Mouse (Mus musculus) CH12.LX (cell line): ENCODE data around the gene Defb45. TPM values are rescaled to one million over a fixed set of nuclear protein-coding genes. Genes with fewer than 3 reads are reported as not detected.

Experiments used
- DNase-seq: peaks from one replicate; pipeline ENCODE4 v3.0.0-alpha.2; 2013; ENCODE audit errors: extremely low read depth
- H3K27ac ChIP-seq: 2 replicates; pipeline ENCODE4 v1.5.1; 2012; ENCODE audit warnings: low read depth, mild to moderate bottlenecking, control low read depth, moderate library complexity; ENCODE audit not compliant: insufficient read depth
- H3K27me3 ChIP-seq: replicated peaks from 2 replicates; pipeline ENCODE3; 2012; ENCODE audit warnings: inconsistent platforms
- H3K36me3 ChIP-seq, 2 experiments: replicated peaks in 1 of 2; 2 replicates each; pipeline versions ENCODE3 to v1.6.1; 2012; ENCODE audit warnings: inconsistent platforms in 1 of 2, low read length in 1 of 2, mild to moderate bottlenecking in 1 of 2, mixed read lengths in 1 of 2, moderate library complexity in 1 of 2; ENCODE audit not compliant: control insufficient read depth in 1 of 2, insufficient read depth in 1 of 2
- H3K4me1 ChIP-seq, 2 experiments: 2 replicates each; pipeline ENCODE4 v1.6.1; 2012; ENCODE audit warnings: inconsistent platforms in 1 of 2, moderate library complexity in 1 of 2; ENCODE audit not compliant: insufficient read depth in 2 of 2, control insufficient read depth in 1 of 2
- H3K4me2 ChIP-seq: 2 replicates; pipeline ENCODE4 v1.6.1; 2012; ENCODE audit warnings: low read depth, mild to moderate bottlenecking, control low read depth; ENCODE audit not compliant: poor library complexity, insufficient read depth, severe bottlenecking
- H3K4me3 ChIP-seq, 3 experiments: fragments of 150-350 bp in 1 of 3; sonication (generic) in 1 of 3; replicated peaks in 1 of 3; 2 replicates each; pipeline versions ENCODE3 to v1.5.1; 2011 to 2012; ENCODE audit warnings: low read depth in 2 of 3, low read length in 2 of 3, mild to moderate bottlenecking in 2 of 3, moderate library complexity in 2 of 3, control low read depth in 1 of 3, improper control_type of control experiment in 1 of 3, inconsistent platforms in 1 of 3, mixed read lengths in 1 of 3; ENCODE audit not compliant: poor library complexity in 1 of 3
- H3K79me2 ChIP-seq: replicated peaks from 2 replicates; pipeline ENCODE4 v1.6.1; 2012; ENCODE audit warnings: mild to moderate bottlenecking, moderate library complexity; ENCODE audit not compliant: control insufficient read depth, poor library complexity, insufficient read depth, severe bottlenecking; ENCODE audit errors: extremely low read depth
- H3K9ac ChIP-seq: 2 replicates; pipeline ENCODE4 v1.6.1; 2012; ENCODE audit warnings: low read depth, mild to moderate bottlenecking, control low read depth, moderate library complexity; ENCODE audit not compliant: insufficient read depth
- H3K9me3 ChIP-seq: replicated peaks from 2 replicates; pipeline ENCODE3; 2012; ENCODE audit warnings: low read length, inconsistent platforms, mixed read lengths
- CHD1 ChIP-seq: IDR thresholded peaks from 2 replicates; pipeline ENCODE4 v1.6.1; 2012; ENCODE audit warnings: low read depth, low read length, improper control_type of control experiment, inconsistent platforms
- CTCF ChIP-seq, 2 experiments: IDR thresholded peaks in 1 of 2; conservative IDR thresholded peaks in 1 of 2; 2 replicates each; pipeline ENCODE4 v1.5.1; 2011 to 2012; ENCODE audit warnings: low read depth in 2 of 2, low read length in 2 of 2, improper control_type of control experiment in 1 of 2, inconsistent platforms in 1 of 2, mild to moderate bottlenecking in 1 of 2, moderate library complexity in 1 of 2
- ELF1 ChIP-seq: IDR thresholded peaks from 2 replicates; pipeline ENCODE4 v1.6.1; 2014; ENCODE audit warnings: low read depth, mild to moderate bottlenecking, inconsistent platforms, low read length, improper control_type of control experiment
- EP300 ChIP-seq: IDR thresholded peaks from 2 replicates; pipeline ENCODE4 v1.6.1; 2011; ENCODE audit warnings: low read length, improper control_type of control experiment
- JUN ChIP-seq: IDR thresholded peaks from 2 replicates; pipeline ENCODE4 v1.6.1; 2011; ENCODE audit warnings: low read depth, mild to moderate bottlenecking, low read length, improper control_type of control experiment, moderate library complexity; ENCODE audit not compliant: insufficient read depth
- MEF2A ChIP-seq: IDR thresholded peaks from 2 replicates; pipeline ENCODE4 v1.6.1; 2014; ENCODE audit warnings: low read depth, mild to moderate bottlenecking, inconsistent platforms, low read length, improper control_type of control experiment, borderline replicate concordance
- MYC ChIP-seq: IDR thresholded peaks from 2 replicates; pipeline ENCODE4 v1.6.1; 2011; ENCODE audit warnings: low read depth, mild to moderate bottlenecking, improper control_type of control experiment, low read length
- RAD21 ChIP-seq: IDR thresholded peaks from 2 replicates; pipeline ENCODE4 v1.6.1; 2011; ENCODE audit warnings: low read depth, mild to moderate bottlenecking, low read length, improper control_type of control experiment, moderate library complexity
- RCOR1 ChIP-seq: conservative IDR thresholded peaks from 2 replicates; pipeline ENCODE4 v1.6.1; 2012; ENCODE audit warnings: low read depth, mild to moderate bottlenecking, inconsistent platforms, low read length, improper control_type of control experiment
- SMC3 ChIP-seq: IDR thresholded peaks from 2 replicates; pipeline ENCODE4 v1.6.1; 2011; ENCODE audit warnings: low read depth, low read length, improper control_type of control experiment
- UBTF ChIP-seq: IDR thresholded peaks from 2 replicates; pipeline ENCODE4 v1.6.1; 2012; ENCODE audit warnings: low read depth, mild to moderate bottlenecking, inconsistent platforms, low read length, improper control_type of control experiment, moderate library complexity
- USF2 ChIP-seq: conservative IDR thresholded peaks from 2 replicates; pipeline ENCODE4 v1.6.1; 2011; ENCODE audit warnings: low read depth, low read length, improper control_type of control experiment
- ZC3H11A ChIP-seq: IDR thresholded peaks from 2 replicates; pipeline ENCODE4 v1.6.1; 2012; ENCODE audit warnings: low read depth, mild to moderate bottlenecking, inconsistent platforms, low read length, improper control_type of control experiment
- ZMIZ1 ChIP-seq: IDR thresholded peaks from 2 replicates; pipeline ENCODE4 v1.6.1; 2012; ENCODE audit warnings: low read depth, mild to moderate bottlenecking, inconsistent platforms, low read length, improper control_type of control experiment
- dilution Hi-C: fragments of 300-500 bp; cut with MboI; formaldehyde crosslinking; loops from 2 replicates; pipeline ENCODE4 v1.14.3; 2020; ENCODE audit warnings: low sequenced_read_pairs; ENCODE audit not compliant: extremely low pct_unique_long_range_greater_than_20kb, extremely low pct_ligation_motif_present
- in situ Hi-C: fragments of 300-500 bp; cut with MboI; formaldehyde crosslinking; loops from 3 replicates; pipeline ENCODE4 v1.14.3; 2019; ENCODE audit warnings: low sequenced_read_pairs, low pct_ligation_motif_present, low pct_unique_long_range_greater_than_20kb, mixed read lengths
- polyA plus RNA-seq: library from polyadenylated mRNA; unstranded; fragments of >175 nt; gene quantifications from 2 replicates; pipeline ENCODE4 v1.2.1, GENCODE M21; 2012; ENCODE audit warnings: low read depth; ENCODE audit not compliant: insufficient read length
- total RNA-seq, 2 experiments: library from RNA; depleted of rRNA; stranded (reverse); fragments of 300-350 nt in 1 of 2; fragments of >200 nt in 1 of 2; gene quantifications; 2 replicates each; pipeline ENCODE4 v1.2.3; 2012 to 2014

The Defb45 gene
- total and polyA plus RNA-seq, 3 experiments: not detected

DNA sequence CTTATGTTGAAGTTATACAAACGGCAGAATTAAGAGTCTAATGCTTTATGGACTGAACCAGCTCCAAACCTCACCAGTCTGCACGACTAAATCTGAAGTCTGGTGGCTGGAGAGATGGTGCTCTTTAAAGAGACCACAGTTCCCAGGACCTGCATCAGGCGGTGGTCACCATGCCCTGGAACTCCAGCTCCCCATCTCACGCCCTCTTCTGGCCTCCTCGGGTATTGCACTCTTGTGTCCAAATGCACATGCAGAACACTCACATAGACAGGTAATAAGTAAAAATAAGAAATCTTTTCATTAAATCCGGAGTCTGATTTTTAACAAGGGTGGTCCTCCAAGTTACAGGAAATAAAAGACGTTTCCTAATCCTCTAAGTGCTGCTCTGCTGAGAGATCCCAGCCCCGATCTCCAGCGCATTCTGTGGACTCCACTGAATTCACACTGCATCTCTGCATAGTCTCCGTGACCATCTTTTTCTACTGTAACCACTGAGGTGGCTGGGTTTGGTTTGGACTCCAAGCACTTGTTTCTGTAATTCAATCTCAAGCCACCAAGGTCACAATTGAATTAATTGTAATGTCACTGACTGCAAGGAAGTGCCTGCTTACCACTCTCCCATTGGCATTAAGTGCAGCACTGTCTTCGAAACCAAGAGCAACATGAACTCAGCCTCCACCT, 26.9 kb downstream of the Defb45 start, which contains the start of gene Defb21:
Defb21 (plus strand) TSS at position 631 of the 681 bp plus-strand sequence.
- no peak for DNase-seq
- H3K27ac ChIP-seq: no peak within 1 kb of the TSS
- H3K4me1 ChIP-seq: no peaks in the 10 kb centered on the region
- no peak within 1 kb of the TSS for H3K4me2 ChIP-seq
- peaks cover 7% of the 10 kb centered on the region for H3K9me3 ChIP-seq
- H3K9ac ChIP-seq: no peak within 1 kb of the TSS
- in situ Hi-C loops (no loop called here), dilution Hi-C loops (no loop called here)
- H3K27me3 ChIP-seq: peaks cover 61% of the 10 kb centered on the region
- TF ChIP-seq SMC3 (peak; percentile 40), USF2 (no peak), CTCF (conservative IDR thresholded peaks at IDR 0.05 in 1 of 2, IDR thresholded peaks at IDR 0.05 in 1 of 2; ENCODE audit: low read depth in 2 of 2, low read length in 2 of 2) (peak; percentile 54 to 67), JUN (no peak), RAD21 (peak; percentile 2), MEF2A (no peak)
- H3K79me2 ChIP-seq: no peaks in the 10 kb centered on the region
- no peak within 1 kb of the TSS for H3K4me3 ChIP-seq
- H3K36me3 ChIP-seq: no peaks in the 10 kb centered on the region

DNA sequence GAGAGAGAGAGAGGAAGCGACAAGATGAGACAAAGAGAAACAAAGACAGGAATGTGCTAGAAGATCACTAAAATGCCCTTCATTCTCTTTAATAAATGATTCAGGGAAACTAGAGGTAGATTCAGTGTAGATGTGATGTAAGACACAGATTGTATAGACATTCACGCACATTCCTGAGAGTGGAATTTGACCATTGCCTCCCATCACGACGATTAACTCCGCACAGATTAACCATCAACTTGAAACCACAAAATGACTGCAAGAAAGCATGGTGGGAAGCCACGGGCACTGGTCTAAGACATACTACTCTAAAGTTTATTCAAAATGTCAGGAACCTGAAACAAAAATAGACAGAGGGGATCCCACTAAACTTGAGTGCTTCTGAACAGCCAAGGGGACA, 28.9 kb downstream of the Defb45 start:
- Histone ChIP-seq H3K4me3 (no peak overlapping the region), H3K36me3 (no peaks in the 10 kb centered on the region), H3K27me3 (peaks cover 55% of the 10 kb centered on the region), H3K9me3 (peaks cover 7% of the 10 kb centered on the region), H3K9ac (no peak overlapping the region), H3K27ac (no peak overlapping the region), H3K4me1 (no peaks in the 10 kb centered on the region), H3K79me2 (no peaks in the 10 kb centered on the region), H3K4me2 (no peak overlapping the region)
- TF ChIP-seq EP300 (no peak), CTCF (conservative IDR thresholded peaks at IDR 0.05 in 1 of 2, IDR thresholded peaks at IDR 0.05 in 1 of 2; ENCODE audit: low read depth in 2 of 2, low read length in 2 of 2) (no peak), MYC (no peak), ZC3H11A (no peak), ELF1 (no peak), SMC3 (no peak), UBTF (no peak), ZMIZ1 (no peak), USF2 (no peak), CHD1 (no peak), RCOR1 (no peak)
- dilution Hi-C loops: no loop called here
- in situ Hi-C loops: no loop called here
- DNase-seq: no peak
